Mouse (Mus musculus) intestine, embryonic 15.5 days (tissue): ENCODE measurements around the gene Gm5475. TPM values are rescaled to one million over a fixed set of nuclear protein-coding genes. Genes with fewer than 3 reads are reported as not detected.
A peak's percentile ranks its signal among the peaks of the same experiment; 100 is the strongest.

ENCODE experiments used
- ATAC-seq: fragments of 200-750 bp; cut with Nextera tagmentation; 2 replicates; pipeline ENCODE4 v1.8.0; 2017; ENCODE audit warnings: moderate TSS enrichment, moderate library complexity
- H3K27ac ChIP-seq: fragments of 300-500 bp; sonication (generic); 2 replicates; pipeline ENCODE4 v1.5.1; 2015; ENCODE audit warnings: mild to moderate bottlenecking, inconsistent platforms
- H3K27me3 ChIP-seq: fragments of 300-500 bp; sonication (generic); replicated peaks from 2 replicates; pipeline ENCODE4 v1.6.1; 2015; ENCODE audit warnings: inconsistent platforms
- H3K36me3 ChIP-seq: fragments of 300-500 bp; sonication (generic); 2 replicates; pipeline ENCODE4 v1.6.1; 2015; ENCODE audit warnings: inconsistent platforms
- H3K4me1 ChIP-seq: fragments of 300-500 bp; sonication (generic); replicated peaks from 2 replicates; pipeline ENCODE4 v1.6.1; 2015; ENCODE audit warnings: inconsistent platforms
- H3K4me2 ChIP-seq: fragments of 300-500 bp; sonication (generic); replicated peaks from 2 replicates; pipeline ENCODE4 v1.6.1; 2015; ENCODE audit warnings: mild to moderate bottlenecking, inconsistent platforms
- H3K4me3 ChIP-seq: fragments of 300-500 bp; sonication (generic); replicated peaks from 2 replicates; pipeline ENCODE4 v1.5.1; 2015; ENCODE audit warnings: inconsistent platforms
- H3K9ac ChIP-seq: fragments of 300-500 bp; sonication (generic); 2 replicates; pipeline ENCODE4 v1.6.1; 2015; ENCODE audit warnings: inconsistent platforms
- H3K9me3 ChIP-seq: fragments of 300-500 bp; sonication (generic); 2 replicates; pipeline ENCODE4 v1.6.1; 2016; ENCODE audit warnings: inconsistent platforms
- WGBS: fragments of 180-500 bp; shearing (Covaris S2); methylation state at CpG from one replicate; pipeline ENCODE4 v1.1.7; 2015; 5-methylcytosine and 5-hydroxymethylcytosine counted together
- polyA plus RNA-seq: library from polyadenylated mRNA; unstranded; fragments of >200 nt; fragmentation: Nextera tagmentation; extraction: Ambion mirVana; gene quantifications from 2 replicates; pipeline ENCODE4 v1.2.1, GENCODE M21; 2015

Gm5475 gene
- polyA plus RNA-seq, 1 experiment from 2014 or later: 0.19 TPM

GRCm38 (mm10) chr15:100400592-100401250, 21.2 kb upstream of the Gm5475 start:
- Histone ChIP-seq H3K4me2 (no peak overlapping the region), H3K9me3 (no peaks in the 10 kb centered on the region), H3K9ac (no peak overlapping the region), H3K36me3 (peaks cover 63% of the 10 kb centered on the region), H3K4me1 (no peaks in the 10 kb centered on the region), H3K27ac (no peak overlapping the region), H3K4me3 (no peak overlapping the region), H3K27me3 (no peaks in the 10 kb centered on the region)
- ATAC-seq: peak; percentile 50
- 88% methylated on average over 16 of the region's 16 CpGs for WGBS

- ATAC-seq: no peak
- no peak overlapping the region for H3K4me3 ChIP-seq
- 0 out of 2 replicates have a peak overlapping the region, but pooled peaks have one; percentile 6 for H3K4me2 ChIP-seq
- H3K27ac ChIP-seq: no peak overlapping the region
- no peaks in the 10 kb centered on the region for H3K4me1 ChIP-seq
- H3K9me3 ChIP-seq: no peaks in the 10 kb centered on the region
- no peaks in the 10 kb centered on the region for H3K27me3 ChIP-seq
- WGBS: 90% methylated on average over 4 of the region's 4 CpGs
- H3K36me3 ChIP-seq: peaks cover 59% of the 10 kb centered on the region
- no peak overlapping the region for H3K9ac ChIP-seq
Measured at GRCm38 (mm10) chr15:100401811-100402210, 20.1 kb upstream of the Gm5475 start.

GRCm38 (mm10) chr15:100402347-100402746, 19.6 kb upstream of the Gm5475 start:
- Histone ChIP-seq H3K9me3 (no peaks in the 10 kb centered on the region), H3K4me1 (no peaks in the 10 kb centered on the region), H3K4me3 (no peak overlapping the region), H3K27ac (no peak overlapping the region), H3K36me3 (peaks cover 55% of the 10 kb centered on the region), H3K9ac (no peak overlapping the region), H3K27me3 (no peaks in the 10 kb centered on the region), H3K4me2 (no peak overlapping the region)
- WGBS: 73% methylated on average over 14 of the region's 14 CpGs
- no peak for ATAC-seq

- Histone ChIP-seq H3K9me3 (no peaks in the 10 kb centered on the region), H3K4me3 (no peak overlapping the region), H3K4me2 (peak overlapping the region; percentile 9; the same call in 1 of the 2 replicates), H3K27ac (peak overlapping the region; percentile 40; the same call in 1 of the 2 replicates), H3K9ac (no peak overlapping the region), H3K27me3 (no peaks in the 10 kb centered on the region), H3K4me1 (no peaks in the 10 kb centered on the region), H3K36me3 (peaks cover 50% of the 10 kb centered on the region)
- WGBS: 85% methylated on average over 4 of the region's 4 CpGs
- no peak for ATAC-seq
Measured at GRCm38 (mm10) chr15:100402798-100403197, 19.1 kb upstream of the Gm5475 start.

- peak; percentile 63 for ATAC-seq
- 0 out of 2 replicates have a peak overlapping the region, but pooled peaks have one; percentile 40 for H3K27ac ChIP-seq
Measured at GRCm38 (mm10) chr15:100403318-100404000, 18.5 kb upstream of the Gm5475 start.

GRCm38 (mm10) chr15:100406088-100406487, 15.9 kb upstream of the Gm5475 start:
- Histone ChIP-seq H3K4me1 (no peaks in the 10 kb centered on the region), H3K27ac (0 out of 2 replicates have a peak overlapping the region, but pooled peaks have one; percentile 36), H3K4me3 (no peak overlapping the region), H3K4me2 (no peak overlapping the region), H3K9me3 (no peaks in the 10 kb centered on the region), H3K9ac (no peak overlapping the region), H3K36me3 (peaks cover 30% of the 10 kb centered on the region), H3K27me3 (no peaks in the 10 kb centered on the region)
- ATAC-seq: no peak
- WGBS: 72% methylated on average over 5 of the region's 5 CpGs

More at GRCm38 (mm10) chr15:100403318-100404000, 18.5 kb upstream of the Gm5475 start:
- no peak overlapping the region for H3K4me3 ChIP-seq
- no peaks in the 10 kb centered on the region for H3K27me3 ChIP-seq
- H3K36me3 ChIP-seq: peaks cover 46% of the 10 kb centered on the region
- WGBS: 81% methylated on average over 16 of the region's 16 CpGs
- H3K9ac ChIP-seq: no peak overlapping the region
- no peaks in the 10 kb centered on the region for H3K4me1 ChIP-seq
- H3K4me2 ChIP-seq: no peak overlapping the region
- H3K9me3 ChIP-seq: no peaks in the 10 kb centered on the region

- no peak overlapping the region for H3K9ac ChIP-seq
- H3K4me1 ChIP-seq: peaks cover 13% of the 10 kb centered on the region
- peaks cover 8% of the 10 kb centered on the region; the same call in 1 of the 2 replicates for H3K36me3 ChIP-seq
- ATAC-seq: peak; percentile 50; the same call in 1 of the 2 replicates
- no peak overlapping the region for H3K4me3 ChIP-seq
- WGBS: 52% methylated on average over 14 of the region's 14 CpGs
- no peaks in the 10 kb centered on the region for H3K9me3 ChIP-seq
- H3K4me2 ChIP-seq: no peak overlapping the region
- H3K27ac ChIP-seq: no peak overlapping the region
- no peaks in the 10 kb centered on the region for H3K27me3 ChIP-seq
Measured at GRCm38 (mm10) chr15:100410918-100411672, 10.9 kb upstream of the Gm5475 start.

- 81% methylated on average over 5 of the region's 5 CpGs for WGBS
- Histone ChIP-seq H3K9ac (no peak overlapping the region), H3K36me3 (peaks cover 8% of the 10 kb centered on the region; the same call in 1 of the 2 replicates), H3K4me1 (peaks cover 13% of the 10 kb centered on the region), H3K4me3 (no peak overlapping the region), H3K27me3 (no peaks in the 10 kb centered on the region), H3K9me3 (no peaks in the 10 kb centered on the region), H3K4me2 (no peak overlapping the region), H3K27ac (no peak overlapping the region)
- no peak for ATAC-seq
Measured at GRCm38 (mm10) chr15:100411731-100412130, 10.2 kb upstream of the Gm5475 start.

- H3K27ac ChIP-seq: no peak overlapping the region
- H3K4me3 ChIP-seq: no peak overlapping the region
- 73% methylated on average over 4 of the region's 5 CpGs for WGBS
- H3K4me2 ChIP-seq: no peak overlapping the region
- H3K4me1 ChIP-seq: peaks cover 13% of the 10 kb centered on the region
- H3K36me3 ChIP-seq: peaks cover 8% of the 10 kb centered on the region; the same call in 1 of the 2 replicates
- 0 out of 2 replicates have a peak, but pooled peaks have one; percentile 13 for ATAC-seq
- no peak overlapping the region for H3K9ac ChIP-seq
- no peaks in the 10 kb centered on the region for H3K9me3 ChIP-seq
- H3K27me3 ChIP-seq: no peaks in the 10 kb centered on the region
Measured at GRCm38 (mm10) chr15:100413306-100413705, 8.6 kb upstream of the Gm5475 start.

GRCm38 (mm10) chr15:100414011-100414410, 7.9 kb upstream of the Gm5475 start:
- ATAC-seq: peak; percentile 78
- H3K9ac ChIP-seq: no peak overlapping the region
- H3K4me2 ChIP-seq: no peak overlapping the region
- no peaks in the 10 kb centered on the region for H3K9me3 ChIP-seq
- no peak overlapping the region for H3K4me3 ChIP-seq
- no peak overlapping the region for H3K27ac ChIP-seq
- H3K36me3 ChIP-seq: peaks cover 6% of the 10 kb centered on the region; the same call in 1 of the 2 replicates
- 55% methylated on average over 4 of the region's 4 CpGs for WGBS
- H3K4me1 ChIP-seq: peaks cover 14% of the 10 kb centered on the region
- H3K27me3 ChIP-seq: no peaks in the 10 kb centered on the region

- Histone ChIP-seq H3K4me2 (no peak overlapping the region), H3K4me1 (peaks cover 20% of the 10 kb centered on the region), H3K27me3 (no peaks in the 10 kb centered on the region), H3K9ac (no peak overlapping the region), H3K4me3 (no peak overlapping the region), H3K36me3 (peaks cover 6% of the 10 kb centered on the region; the same call in 1 of the 2 replicates), H3K27ac (no peak overlapping the region), H3K9me3 (no peaks in the 10 kb centered on the region)
- 94% methylated on average over 13 of the region's 13 CpGs for WGBS
- ATAC-seq: no peak
Measured at GRCm38 (mm10) chr15:100414942-100415341, 7.0 kb upstream of the Gm5475 start.

GRCm38 (mm10) chr15:100415684-100416083, 6.3 kb upstream of the Gm5475 start:
- Histone ChIP-seq H3K27me3 (no peaks in the 10 kb centered on the region), H3K4me2 (no peak overlapping the region), H3K4me1 (peaks cover 22% of the 10 kb centered on the region), H3K9me3 (no peaks in the 10 kb centered on the region), H3K9ac (no peak overlapping the region), H3K36me3 (0 out of 2 replicates have a peak, but pooled peaks cover 2% of the 10 kb centered on the region), H3K27ac (no peak overlapping the region), H3K4me3 (no peak overlapping the region)
- 81% methylated on average over 8 of the region's 8 CpGs for WGBS
- no peak for ATAC-seq
